Mouse (Mus musculus) CH12.LX (cell line): Measurements from ENCODE around the gene Zim1.

Experiments used
- GABPA ChIP-seq: IDR thresholded peaks from 2 replicates; pipeline ENCODE4 v1.6.1; 2012; ENCODE audit warnings: low read depth, low read length, improper control_type of control experiment, inconsistent platforms; ENCODE audit not compliant: insufficient replicate concordance
- MAX ChIP-seq: IDR thresholded peaks from 2 replicates; pipeline ENCODE4 v1.6.1; 2011; ENCODE audit warnings: low read length, improper control_type of control experiment
- NRF1 ChIP-seq: IDR thresholded peaks from 2 replicates; pipeline ENCODE4 v1.6.1; 2014; ENCODE audit warnings: low read depth, mild to moderate bottlenecking, inconsistent platforms, low read length, improper control_type of control experiment, moderate library complexity
- TCF12 ChIP-seq: IDR thresholded peaks from 2 replicates; pipeline ENCODE4 v1.6.1; 2014; ENCODE audit warnings: low read depth, mild to moderate bottlenecking, inconsistent platforms, low read length, improper control_type of control experiment
- USF1 ChIP-seq: IDR thresholded peaks from 2 replicates; pipeline ENCODE4 v1.6.1; 2014; ENCODE audit warnings: low read depth, mild to moderate bottlenecking, inconsistent platforms, low read length, improper control_type of control experiment

- TF ChIP-seq GABPA (no peak), USF1 (no peak), NRF1 (no peak), TCF12 (no peak), MAX (no peak)
These were observed 11.3 kb upstream of the Zim1 start for GRCm38 (mm10) chr7:6707416-6708015.
